Mouse (Mus musculus) right cerebral cortex, adult 18-20 months (tissue): ENCODE results near the gene 4921524J17Rik.
A peak's percentile ranks its signal among the peaks of the same experiment; 100 is the strongest.

Experiments
- DNase-seq: peaks from one replicate; pipeline ENCODE4 v3.0.0; 2022; ENCODE audit warnings: mixed read lengths

The 4921524J17Rik gene

GRCm38 (mm10) chr8:85432168-85433016 lies at the start of gene 4921524J17Rik:
Gene 4921524J17Rik, minus strand, starts transcription at chr8:85432833.
- peak; percentile 99 for DNase-seq

- peak; percentile 40 for DNase-seq
These were observed 49.8 kb upstream of the 4921524J17Rik start for GRCm38 (mm10) chr8:85482427-85482826.

GRCm38 (mm10) chr8:85481900-85482299 lies 49.3 kb upstream of the 4921524J17Rik start:
- DNase-seq = peak; percentile 53

- DNase-seq = no peak
These were observed 47.1 kb upstream of the 4921524J17Rik start for GRCm38 (mm10) chr8:85479710-85480109.

- DNase-seq = no peak
These were observed 45.8 kb upstream of the 4921524J17Rik start for GRCm38 (mm10) chr8:85478397-85478796.

- no peak for DNase-seq
These were observed 44.4 kb upstream of the 4921524J17Rik start for GRCm38 (mm10) chr8:85476970-85477545.

- DNase-seq = no peak
These were observed 42.3 kb upstream of the 4921524J17Rik start for GRCm38 (mm10) chr8:85474924-85475323.

GRCm38 (mm10) chr8:85473246-85473645 lies 40.6 kb upstream of the 4921524J17Rik start:
- DNase-seq = no peak

- DNase-seq = no peak
These were observed 40.2 kb upstream of the 4921524J17Rik start for GRCm38 (mm10) chr8:85472800-85473199.

- DNase-seq = no peak
These were observed 38.1 kb upstream of the 4921524J17Rik start for GRCm38 (mm10) chr8:85470753-85471152.

- DNase-seq = no peak
These were observed 33.4 kb upstream of the 4921524J17Rik start for GRCm38 (mm10) chr8:85466056-85466455.

- no peak for DNase-seq
These were observed 31.7 kb upstream of the 4921524J17Rik start for GRCm38 (mm10) chr8:85464316-85464715.

- no peak for DNase-seq
These were observed 29.8 kb upstream of the 4921524J17Rik start for GRCm38 (mm10) chr8:85462441-85462840.

- no peak for DNase-seq
These were observed 28.7 kb upstream of the 4921524J17Rik start for GRCm38 (mm10) chr8:85461377-85461776.

- no peak for DNase-seq
These were observed 28.2 kb upstream of the 4921524J17Rik start for GRCm38 (mm10) chr8:85460804-85461203.

- DNase-seq = no peak
These were observed 26.9 kb upstream of the 4921524J17Rik start for GRCm38 (mm10) chr8:85459582-85459981.

GRCm38 (mm10) chr8:85456536-85456935 lies 23.9 kb upstream of the 4921524J17Rik start:
- peak; percentile 55 for DNase-seq

- DNase-seq = no peak
These were observed 22.1 kb upstream of the 4921524J17Rik start for GRCm38 (mm10) chr8:85454750-85455149.

- DNase-seq = no peak
These were observed 20.6 kb upstream of the 4921524J17Rik start for GRCm38 (mm10) chr8:85453256-85453655.

- no peak for DNase-seq
These were observed 19.7 kb upstream of the 4921524J17Rik start for GRCm38 (mm10) chr8:85452328-85452727.

GRCm38 (mm10) chr8:85450335-85450734 lies 17.7 kb upstream of the 4921524J17Rik start:
- DNase-seq = no peak

- DNase-seq = no peak
These were observed 13.5 kb upstream of the 4921524J17Rik start for GRCm38 (mm10) chr8:85445936-85446685.

GRCm38 (mm10) chr8:85444092-85444491 lies 11.5 kb upstream of the 4921524J17Rik start:
- no peak for DNase-seq
